Mouse (Mus musculus) MEL (cell line): ENCODE measurements around the gene Ranbp17. TPM values are rescaled to one million over a fixed set of nuclear protein-coding genes. Genes with fewer than 3 reads are reported as not detected.

ENCODE experiments used
- DNase-seq: peaks from one replicate; pipeline ENCODE4 v3.0.0; 2011; ENCODE audit warnings: low read depth, low spot score
- H3K27ac ChIP-seq: 2 replicates; pipeline ENCODE4 v1.5.1; 2012; ENCODE audit warnings: low read depth, mild to moderate bottlenecking, control low read depth, low read length, moderate library complexity; ENCODE audit not compliant: control insufficient read depth
- H3K27me3 ChIP-seq, 2 experiments: fragments of 150-350 bp in 1 of 2; sonication (generic) in 1 of 2; 2 replicates each; pipeline ENCODE4 v1.6.1; 2012; ENCODE audit warnings: low read length in 2 of 2, mild to moderate bottlenecking in 2 of 2, improper control_type of control experiment in 1 of 2, moderate library complexity in 1 of 2; ENCODE audit not compliant: insufficient read depth in 2 of 2, control insufficient read depth in 1 of 2
- H3K36me3 ChIP-seq, 2 experiments: 2 replicates each; pipeline ENCODE4 v1.6.1; 2012 to 2014; ENCODE audit warnings: low read length in 2 of 2, improper control_type of control experiment in 1 of 2, inconsistent platforms in 1 of 2, mild to moderate bottlenecking in 1 of 2; ENCODE audit not compliant: insufficient read depth in 2 of 2, control insufficient read depth in 1 of 2
- H3K4me1 ChIP-seq, 2 experiments: fragments of 150-350 bp in 1 of 2; sonication (generic) in 1 of 2; 2 replicates each; pipeline ENCODE4 v1.6.1; 2012; ENCODE audit warnings: low read length in 2 of 2, improper control_type of control experiment in 1 of 2, mild to moderate bottlenecking in 1 of 2; ENCODE audit not compliant: insufficient read depth in 2 of 2, control insufficient read depth in 1 of 2
- H3K4me3 ChIP-seq, 2 experiments: fragments of 150-350 bp in 1 of 2; sonication (generic) in 1 of 2; 2 replicates each; pipeline ENCODE4 v1.5.1; 2012; ENCODE audit warnings: low read depth in 2 of 2, low read length in 2 of 2, mild to moderate bottlenecking in 2 of 2, moderate library complexity in 2 of 2, control low read depth in 1 of 2, improper control_type of control experiment in 1 of 2; ENCODE audit not compliant: control insufficient read depth in 1 of 2, insufficient read depth in 1 of 2
- H3K79me2 ChIP-seq: 2 replicates; pipeline ENCODE4 v1.6.1; 2012; ENCODE audit warnings: mild to moderate bottlenecking, low read length, moderate library complexity; ENCODE audit not compliant: control insufficient read depth, poor library complexity, insufficient read depth
- H3K9ac ChIP-seq: 2 replicates; pipeline ENCODE4 v1.6.1; 2012; ENCODE audit warnings: low read depth, mild to moderate bottlenecking, control low read depth, low read length, moderate library complexity; ENCODE audit not compliant: control insufficient read depth, poor library complexity, severe bottlenecking
- H3K9me3 ChIP-seq: fragments of 150-350 bp; sonication (generic); replicated peaks from 2 replicates; pipeline ENCODE4 v1.6.1; 2012; ENCODE audit warnings: mild to moderate bottlenecking, low read length, improper control_type of control experiment, moderate library complexity; ENCODE audit not compliant: insufficient read depth
- CHD1 ChIP-seq: IDR thresholded peaks from 2 replicates; pipeline ENCODE4 v1.6.1; 2012; ENCODE audit warnings: low read depth, mild to moderate bottlenecking, inconsistent platforms, low read length, improper control_type of control experiment
- ELF1 ChIP-seq: IDR thresholded peaks from 2 replicates; pipeline ENCODE4 v1.6.1; 2014; ENCODE audit warnings: low read depth, mild to moderate bottlenecking, inconsistent platforms, low read length, improper control_type of control experiment, moderate library complexity
- EP300 ChIP-seq, 2 experiments: IDR thresholded peaks; 2 replicates each; pipeline ENCODE4 v1.6.1; 2011; ENCODE audit warnings: improper control_type of control experiment in 2 of 2, low read length in 2 of 2, low read depth in 1 of 2, mild to moderate bottlenecking in 1 of 2
- GABPA ChIP-seq: IDR thresholded peaks from 2 replicates; pipeline ENCODE4 v1.6.1; 2012; ENCODE audit warnings: low read depth, mild to moderate bottlenecking, inconsistent platforms, low read length, improper control_type of control experiment, moderate library complexity
- GATA1 ChIP-seq: IDR thresholded peaks from 2 replicates; pipeline ENCODE4 v1.6.1; 2011; ENCODE audit warnings: low read depth, low read length, improper control_type of control experiment
- HCFC1 ChIP-seq: IDR thresholded peaks from 2 replicates; pipeline ENCODE4 v1.6.1; 2012; ENCODE audit warnings: low read depth, mild to moderate bottlenecking, inconsistent platforms, low read length, improper control_type of control experiment, moderate library complexity
- JUND ChIP-seq: IDR thresholded peaks from 2 replicates; pipeline ENCODE4 v1.6.1; 2011; ENCODE audit warnings: low read depth, mild to moderate bottlenecking, improper control_type of control experiment, low read length
- KAT2A ChIP-seq: conservative IDR thresholded peaks from 2 replicates; pipeline ENCODE4 v1.6.1; 2012; ENCODE audit warnings: low read depth, low read length, improper control_type of control experiment, inconsistent platforms
- MAFK ChIP-seq: IDR thresholded peaks from 2 replicates; pipeline ENCODE4 v1.6.1; 2011; ENCODE audit warnings: low read depth, mild to moderate bottlenecking, low read length, improper control_type of control experiment, borderline replicate concordance
- MAZ ChIP-seq: IDR thresholded peaks from 2 replicates; pipeline ENCODE4 v1.6.1; 2012; ENCODE audit warnings: low read depth, mild to moderate bottlenecking, inconsistent platforms, low read length, improper control_type of control experiment
- MEF2A ChIP-seq: IDR thresholded peaks from 2 replicates; pipeline ENCODE4 v1.6.1; 2014; ENCODE audit warnings: low read depth, mild to moderate bottlenecking, inconsistent platforms, low read length, improper control_type of control experiment; ENCODE audit not compliant: poor library complexity, insufficient replicate concordance, severe bottlenecking; ENCODE audit errors: extremely low read depth
- MYB ChIP-seq: IDR thresholded peaks from 2 replicates; pipeline ENCODE4 v1.6.1; 2011; ENCODE audit warnings: mild to moderate bottlenecking, low read depth, low read length, improper control_type of control experiment
- POLR2A ChIP-seq, 2 experiments: IDR thresholded peaks; 2 replicates each; pipeline ENCODE4 v1.6.1; 2011 to 2012; ENCODE audit warnings: low read length in 2 of 2, mild to moderate bottlenecking in 2 of 2, control low read depth in 1 of 2, improper control_type of control experiment in 1 of 2, low read depth in 1 of 2, moderate library complexity in 1 of 2; ENCODE audit not compliant: control insufficient read depth in 1 of 2, insufficient read depth in 1 of 2, poor library complexity in 1 of 2
- RAD21 ChIP-seq: IDR thresholded peaks from 2 replicates; pipeline ENCODE4 v1.6.1; 2011; ENCODE audit warnings: mild to moderate bottlenecking, low read depth, low read length, improper control_type of control experiment
- RCOR1 ChIP-seq: IDR thresholded peaks from 2 replicates; pipeline ENCODE4 v1.6.1; 2012; ENCODE audit warnings: low read depth, mild to moderate bottlenecking, inconsistent platforms, low read length, improper control_type of control experiment
- SIN3A ChIP-seq: IDR thresholded peaks from 2 replicates; pipeline ENCODE4 v1.6.1; 2012; ENCODE audit warnings: low read length, improper control_type of control experiment, inconsistent platforms
- SMC3 ChIP-seq: IDR thresholded peaks from 2 replicates; pipeline ENCODE4 v1.6.1; 2011; ENCODE audit warnings: low read depth, low read length, improper control_type of control experiment
- TBP ChIP-seq: IDR thresholded peaks from 2 replicates; pipeline ENCODE4 v1.8.0; 2011; ENCODE audit warnings: low read depth, low read length, improper control_type of control experiment
- TCF12 ChIP-seq: IDR thresholded peaks from 2 replicates; pipeline ENCODE4 v1.6.1; 2014; ENCODE audit warnings: low read depth, mild to moderate bottlenecking, inconsistent platforms, low read length, improper control_type of control experiment, moderate library complexity
- UBTF ChIP-seq: IDR thresholded peaks from 2 replicates; pipeline ENCODE4 v1.6.1; 2012; ENCODE audit warnings: low read depth, mild to moderate bottlenecking, inconsistent platforms, low read length, improper control_type of control experiment, moderate library complexity, borderline replicate concordance; ENCODE audit not compliant: insufficient read depth
- USF1 ChIP-seq: IDR thresholded peaks from 2 replicates; pipeline ENCODE4 v1.6.1; 2014; ENCODE audit warnings: low read depth, mild to moderate bottlenecking, inconsistent platforms, low read length, improper control_type of control experiment, moderate library complexity
- USF2 ChIP-seq, 2 experiments: IDR thresholded peaks; 2 replicates each; pipeline ENCODE4 v1.6.1; 2011 to 2012; ENCODE audit warnings: improper control_type of control experiment in 2 of 2, low read length in 2 of 2, borderline replicate concordance in 1 of 2, inconsistent platforms in 1 of 2, low read depth in 1 of 2, mild to moderate bottlenecking in 1 of 2; ENCODE audit not compliant: insufficient read depth in 1 of 2
- ZC3H11A ChIP-seq: IDR thresholded peaks from 2 replicates; pipeline ENCODE4 v1.6.1; 2012; ENCODE audit warnings: low read depth, mild to moderate bottlenecking, inconsistent platforms, low read length, improper control_type of control experiment
- ZNF384 ChIP-seq: IDR thresholded peaks from 2 replicates; pipeline ENCODE4 v1.6.1; 2012; ENCODE audit warnings: low read depth, mild to moderate bottlenecking, inconsistent platforms, low read length, improper control_type of control experiment
- polyA plus RNA-seq, 2 experiments: library from polyadenylated mRNA; stranded (reverse) in 1 of 2; unstranded in 1 of 2; fragments of >175 nt in 1 of 2; fragments of >200 nt in 1 of 2; gene quantifications; 2 replicates each; pipeline versions ENCODE4 v1.2.1 to v1.2.4; 2012; ENCODE audit warnings: low replicate concordance in 2 of 2, low read depth in 1 of 2; ENCODE audit not compliant: insufficient read length in 2 of 2, insufficient read depth in 1 of 2, missing spikeins in 1 of 2
- total RNA-seq: library from RNA; depleted of rRNA; stranded (reverse); fragments of 300-350 nt; gene quantifications from 2 replicates; pipeline ENCODE4 v1.2.3, GENCODE M21; 2012

Ranbp17 gene
- total and polyA plus RNA-seq, 3 experiments: not detected

- Histone ChIP-seq H3K9me3 (no peaks in the 10 kb centered on the region), H3K4me3 (no peak overlapping the region)
These were observed 214.2 kb downstream of the Ranbp17 start for GRCm38 (mm10) chr11:33299371-33299770.

DNA sequence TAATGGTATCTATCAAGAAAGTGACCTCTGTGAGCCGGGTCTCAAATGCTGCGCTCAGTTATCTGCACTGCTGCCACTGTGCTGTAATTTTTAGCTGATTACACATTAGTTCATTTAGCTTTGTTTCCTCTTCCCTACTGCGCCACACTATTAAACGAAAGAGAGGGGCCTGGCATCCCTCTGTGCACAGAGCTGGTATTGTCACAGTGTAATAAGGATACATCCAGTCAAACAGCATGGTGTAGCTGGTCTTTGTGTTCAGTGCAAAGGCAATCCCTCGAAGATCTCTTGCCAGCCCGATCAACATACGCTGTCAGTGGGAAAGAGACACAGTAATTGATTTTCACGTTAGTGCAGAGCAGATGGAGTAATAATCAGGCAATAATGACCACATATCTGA lies 216.4 kb downstream of the Ranbp17 start:
- DNase-seq: no peak
- Histone ChIP-seq H3K79me2 (no peaks in the 10 kb centered on the region), H3K27me3 (peaks cover 4 to 10% of the 10 kb centered on the region in 2 experiments), H3K9me3 (no peaks in the 10 kb centered on the region), H3K4me1 (no peaks in the 10 kb centered on the region; a peak in 1 of 4 replicates), H3K36me3 (no peaks in the 10 kb centered on the region), H3K9ac (no peak overlapping the region), H3K4me3 (no peak overlapping the region), H3K27ac (no peak overlapping the region)
- TF ChIP-seq MYB (no peak), SIN3A (no peak), USF1 (no peak), TCF12 (no peak), MEF2A (no peak), MAZ (no peak), UBTF (no peak), GABPA (no peak), ELF1 (no peak), CHD1 (no peak), POLR2A (IDR thresholded peaks at IDR 0.05; ENCODE audit: control insufficient read depth in 1 of 2, insufficient read depth in 1 of 2, low read depth in 1 of 2, low read length in 2 of 2, poor library complexity in 1 of 2) (no peak), RCOR1 (no peak), EP300 (IDR thresholded peaks at IDR 0.05; ENCODE audit: low read depth in 1 of 2, low read length in 2 of 2) (no peak), ZC3H11A (no peak)

More at GRCm38 (mm10) chr11:33299371-33299770, 214.2 kb downstream of the Ranbp17 start:
- H3K9ac ChIP-seq: no peak overlapping the region
- H3K27me3 ChIP-seq: peaks cover 0 to 7% of the 10 kb centered on the region in 2 experiments
- no peaks in the 10 kb centered on the region for H3K79me2 ChIP-seq
- H3K27ac ChIP-seq: no peak overlapping the region
- TF ChIP-seq GATA1 (no peak), MAFK (no peak), HCFC1 (no peak), JUND (no peak), TBP (no peak), RAD21 (no peak), TCF12 (no peak), SMC3 (no peak), ELF1 (no peak), USF2 (IDR thresholded peaks at IDR 0.05; ENCODE audit: borderline replicate concordance in 1 of 2, insufficient read depth in 1 of 2, low read depth in 1 of 2, low read length in 2 of 2) (no peak), ZC3H11A (no peak), KAT2A (no peak), ZNF384 (no peak), UBTF (no peak)
- no peaks in the 10 kb centered on the region for H3K36me3 ChIP-seq
- H3K4me1 ChIP-seq: no peaks in the 10 kb centered on the region; a peak in 1 of 4 replicates
- no peak for DNase-seq
